Mouse (Mus musculus) lung, postnatal 0 days (tissue): Measurements from ENCODE around the gene Mab21l1. TPM values are rescaled to one million over a fixed set of nuclear protein-coding genes. Genes with fewer than 3 reads are reported as not detected.

Source experiments
- ATAC-seq: fragments of 200-750 bp; cut with Nextera tagmentation; 2 replicates; pipeline ENCODE4 v1.8.0; 2017; ENCODE audit warnings: moderate library complexity
- DNase-seq: peaks from one replicate; pipeline ENCODE4 v3.0.0-alpha.2; 2016; ENCODE audit warnings: low spot score
- H3K27ac ChIP-seq: fragments of 300-500 bp; sonication (generic); 2 replicates; pipeline ENCODE4 v1.5.1; 2014; ENCODE audit warnings: antibody characterized with exemption, mild to moderate bottlenecking, low read length, mixed read lengths
- H3K27me3 ChIP-seq: fragments of 300-500 bp; sonication (generic); replicated peaks from 2 replicates; pipeline ENCODE4 v1.6.1; 2014; ENCODE audit warnings: low read length, mixed read lengths; ENCODE audit not compliant: insufficient read depth
- H3K36me3 ChIP-seq: fragments of 300-500 bp; sonication (generic); 2 replicates; pipeline ENCODE4 v1.6.1; 2014; ENCODE audit warnings: low read length, mixed read lengths; ENCODE audit not compliant: insufficient read depth
- H3K4me1 ChIP-seq: fragments of 300-500 bp; sonication (generic); 2 replicates; pipeline ENCODE4 v1.6.1; 2014; ENCODE audit warnings: antibody characterized with exemption, low read depth, low read length, mixed read lengths; ENCODE audit not compliant: insufficient read depth
- H3K4me2 ChIP-seq: fragments of 300-500 bp; sonication (generic); replicated peaks from 2 replicates; pipeline ENCODE4 v1.6.1; 2014; ENCODE audit warnings: low read depth, mild to moderate bottlenecking, low read length, moderate library complexity, mixed read lengths
- H3K4me3 ChIP-seq: fragments of 300-500 bp; sonication (generic); 2 replicates; pipeline ENCODE4 v1.5.1; 2014; ENCODE audit warnings: low read depth, low read length
- H3K9ac ChIP-seq: fragments of 300-500 bp; sonication (generic); replicated peaks from 2 replicates; pipeline ENCODE4 v1.6.1; 2014; ENCODE audit warnings: low read depth, mild to moderate bottlenecking
- H3K9me3 ChIP-seq: fragments of 300-500 bp; sonication (generic); 2 replicates; pipeline ENCODE4 v1.6.1; 2016; ENCODE audit warnings: low read length, mixed read lengths
- CTCF ChIP-seq: IDR thresholded peaks from 2 replicates; pipeline ENCODE4 v1.5.1; 2016; ENCODE audit warnings: antibody characterized with exemption, mild to moderate bottlenecking
- EP300 ChIP-seq: IDR thresholded peaks from 2 replicates; pipeline ENCODE4 v1.6.1; 2016; ENCODE audit warnings: antibody characterized with exemption, mild to moderate bottlenecking, control low read depth
- WGBS: fragments of 180-500 bp; shearing (Covaris S2); extraction: QIAGEN DNeasy Blood & Tissue Kit; methylation state at CpG from one replicate; pipeline ENCODE4 v1.1.7; 2014; 5-methylcytosine and 5-hydroxymethylcytosine counted together
- polyA plus RNA-seq: library from polyadenylated mRNA; unstranded; fragments of >200 nt; fragmentation: Nextera tagmentation; extraction: Ambion mirVana; gene quantifications from 2 replicates; pipeline ENCODE4 v1.2.1, GENCODE M21; 2015

Mab21l1 gene
- polyA plus RNA-seq, 1 experiment from 2014 or later, result not detected

- 61% methylated on average over 3 of the region's 3 CpGs for WGBS
- no peak for TF ChIP-seq CTCF
- no peak for TF ChIP-seq EP300
- no peaks in the 10 kb centered on the region for H3K9me3 ChIP-seq
- no peak overlapping the region for H3K27ac ChIP-seq
- no peak overlapping the region for H3K9ac ChIP-seq
- H3K27me3 ChIP-seq, result peaks cover 24% of the 10 kb centered on the region
- no peak for ATAC-seq
- H3K4me1 ChIP-seq, result no peaks in the 10 kb centered on the region; the same call in 1 of the 2 replicates
- no peak for DNase-seq
- no peaks in the 10 kb centered on the region for H3K36me3 ChIP-seq
- no peak overlapping the region for H3K4me3 ChIP-seq
- no peak overlapping the region for H3K4me2 ChIP-seq
These were observed 3.8 kb downstream of the Mab21l1 start for GRCm38 (mm10) chr3:55785981-55786725.

- Histone ChIP-seq H3K27ac (no peak overlapping the region), H3K36me3 (no peaks in the 10 kb centered on the region), H3K9me3 (no peaks in the 10 kb centered on the region), H3K4me1 (no peaks in the 10 kb centered on the region; the same call in 1 of the 2 replicates), H3K4me2 (peak overlapping the region; percentile 57), H3K9ac (no peak overlapping the region), H3K27me3 (peaks cover 24% of the 10 kb centered on the region), H3K4me3 (peak overlapping the region; percentile 41; the same call in 1 of the 2 replicates)
- DNase-seq, result no peak
- ATAC-seq, result no peak
- WGBS, result 56% methylated on average over 17 of the region's 17 CpGs
- TF ChIP-seq EP300 (no peak), CTCF (no peak)
These were observed 4.7 kb downstream of the Mab21l1 start for GRCm38 (mm10) chr3:55786835-55787486.

GRCm38 (mm10) chr3:55787487-55788213 is 5.3 kb downstream of the Mab21l1 start:
- WGBS, result 3% methylated on average over 53 of the region's 54 CpGs
- peaks cover 23% of the 10 kb centered on the region for H3K27me3 ChIP-seq
- H3K9ac ChIP-seq, result no peak overlapping the region
- peak overlapping the region; percentile 41 for H3K4me3 ChIP-seq
- H3K36me3 ChIP-seq, result no peaks in the 10 kb centered on the region
- DNase-seq, result peak; percentile 44
- no peaks in the 10 kb centered on the region; the same call in 1 of the 2 replicates for H3K4me1 ChIP-seq
- H3K27ac ChIP-seq, result no peak overlapping the region
- ATAC-seq, result peak; percentile 81
- no peaks in the 10 kb centered on the region for H3K9me3 ChIP-seq
- H3K4me2 ChIP-seq, result peak overlapping the region; percentile 57
- TF ChIP-seq CTCF, result no peak
- TF ChIP-seq EP300, result no peak

DNA sequence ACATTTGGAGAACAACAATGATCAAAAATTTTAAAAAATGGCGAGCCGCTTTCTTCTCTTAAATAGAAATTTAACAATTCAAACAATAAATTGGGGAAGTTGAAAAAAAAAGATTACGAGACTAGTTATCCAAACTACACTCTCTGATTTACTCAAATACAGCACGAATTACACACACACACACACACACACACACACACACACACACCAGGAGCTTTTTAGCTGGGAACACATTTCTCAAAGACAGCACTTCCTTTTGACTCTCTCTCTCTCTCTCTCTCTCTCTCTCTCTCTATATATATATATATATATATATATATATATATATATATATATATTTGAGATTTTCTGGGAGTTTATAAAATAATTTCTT is 5.9 kb downstream of the Mab21l1 start:
- ATAC-seq (no peak), DNase-seq (no peak)
- H3K36me3 ChIP-seq, result no peaks in the 10 kb centered on the region
- no peak overlapping the region for H3K27ac ChIP-seq
- peak overlapping the region; percentile 57 for H3K4me2 ChIP-seq
- no peak overlapping the region for H3K9ac ChIP-seq
- H3K4me1 ChIP-seq, result no peaks in the 10 kb centered on the region; the same call in 1 of the 2 replicates
- 34% methylated on average over 4 of the region's 4 CpGs for WGBS
- no peak for TF ChIP-seq CTCF
- TF ChIP-seq EP300, result no peak
- peaks cover 18% of the 10 kb centered on the region for H3K27me3 ChIP-seq
- peak overlapping the region; percentile 41; the same call in 1 of the 2 replicates for H3K4me3 ChIP-seq
- H3K9me3 ChIP-seq, result no peaks in the 10 kb centered on the region

DNA sequence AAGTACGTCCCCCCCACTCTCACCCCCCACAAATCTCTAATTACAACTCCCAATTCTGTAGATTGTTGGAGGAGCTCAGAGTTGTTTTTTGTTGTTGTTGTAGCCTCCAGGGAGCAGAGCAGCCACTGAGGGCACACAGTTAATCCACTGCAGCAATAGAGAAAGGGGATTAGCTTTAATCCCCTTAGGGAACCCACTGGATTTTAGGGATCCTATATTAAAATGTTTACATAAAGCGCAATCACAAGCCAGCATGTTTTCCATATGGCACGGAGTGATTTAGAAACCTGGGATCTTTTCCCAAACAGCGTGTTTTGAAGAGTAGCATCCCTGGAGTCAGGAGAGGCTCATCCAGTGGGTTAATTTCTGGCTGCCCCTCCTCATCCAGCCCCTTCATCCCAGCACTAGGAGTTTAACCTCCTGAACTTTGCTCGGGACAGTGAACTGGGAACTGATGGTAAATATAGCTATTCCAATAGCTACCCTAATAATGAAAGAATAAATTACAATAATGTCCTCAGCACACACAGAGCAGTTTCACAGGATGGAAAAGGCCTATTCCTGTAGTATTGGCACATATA is 6.4 kb downstream of the Mab21l1 start:
- no peak overlapping the region for H3K9ac ChIP-seq
- H3K27me3 ChIP-seq, result peaks cover 13% of the 10 kb centered on the region
- H3K4me3 ChIP-seq, result no peak overlapping the region
- no peak for ATAC-seq
- no peak for TF ChIP-seq CTCF
- TF ChIP-seq EP300, result no peak
- H3K9me3 ChIP-seq, result no peaks in the 10 kb centered on the region
- H3K4me1 ChIP-seq, result no peaks in the 10 kb centered on the region; the same call in 1 of the 2 replicates
- no peak overlapping the region for H3K4me2 ChIP-seq
- no peak for DNase-seq
- 60% methylated on average over 5 of the region's 5 CpGs for WGBS
- no peaks in the 10 kb centered on the region for H3K36me3 ChIP-seq
- H3K27ac ChIP-seq, result no peak overlapping the region

DNA sequence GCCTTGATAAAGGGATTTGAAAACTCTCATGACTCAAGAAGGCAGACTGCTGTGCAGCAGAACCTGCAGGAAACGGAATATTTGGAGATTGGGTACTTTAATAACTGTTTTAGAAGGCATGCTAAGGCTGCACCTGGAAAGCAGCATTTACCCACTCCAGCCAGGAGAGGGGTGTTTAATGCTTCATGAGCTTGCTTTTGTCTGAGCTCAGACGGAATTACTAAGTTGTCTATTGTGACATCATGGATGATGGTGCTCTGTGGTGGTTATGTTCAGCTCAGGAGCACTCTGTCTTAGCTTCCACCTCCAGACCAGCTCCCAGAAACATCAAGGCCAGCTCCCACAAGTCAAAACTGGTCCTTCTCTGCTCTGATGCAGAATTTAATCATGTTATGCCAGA is 7.5 kb downstream of the Mab21l1 start:
- no peak overlapping the region for H3K4me3 ChIP-seq
- ATAC-seq (no peak), DNase-seq (no peak)
- no peaks in the 10 kb centered on the region for H3K4me1 ChIP-seq
- H3K36me3 ChIP-seq, result no peaks in the 10 kb centered on the region
- H3K4me2 ChIP-seq, result no peak overlapping the region
- H3K27me3 ChIP-seq, result peaks cover 11% of the 10 kb centered on the region; the same call in 1 of the 2 replicates
- H3K27ac ChIP-seq, result no peak overlapping the region
- H3K9me3 ChIP-seq, result no peaks in the 10 kb centered on the region
- TF ChIP-seq EP300, result no peak
- TF ChIP-seq CTCF, result no peak
- no peak overlapping the region for H3K9ac ChIP-seq
- WGBS, result 65% methylated on average over 2 of the region's 2 CpGs
